Comparison of ENCODE assay signal across 20 mouse cellular contexts in the genomic region with DNA sequence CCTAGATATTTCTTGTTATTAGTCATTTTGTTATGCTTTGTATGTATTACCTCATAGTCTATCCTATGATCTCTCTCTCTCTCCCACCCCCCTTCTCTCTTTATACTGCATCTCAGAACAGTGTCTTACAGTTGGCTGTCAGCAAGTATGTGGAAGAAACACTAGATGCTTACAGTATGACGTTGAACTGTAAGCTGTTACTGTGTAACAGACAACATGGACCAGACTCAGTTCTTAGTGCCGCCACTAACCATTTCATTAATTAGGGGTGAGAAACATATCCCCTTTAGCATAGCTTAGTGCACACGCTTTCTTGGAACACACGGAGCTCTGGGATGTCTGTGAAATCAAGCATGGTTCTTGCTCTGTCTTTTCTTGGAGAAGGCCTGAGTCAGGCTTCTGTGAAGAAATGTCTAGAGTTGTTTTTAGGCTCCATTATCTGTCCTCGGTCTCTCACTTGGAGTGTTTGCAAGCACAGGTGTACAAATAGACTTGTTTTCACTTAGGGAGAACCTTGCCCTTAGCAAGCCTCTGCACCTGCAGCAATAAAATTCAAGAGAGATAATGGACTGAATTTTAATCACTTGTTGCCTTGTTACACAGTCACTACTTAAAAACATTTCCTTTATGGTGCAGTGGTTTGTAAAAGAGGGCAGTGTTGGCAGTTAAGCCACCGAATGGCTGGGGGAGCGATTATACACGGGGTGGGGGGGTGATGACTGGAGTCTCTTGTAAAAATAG. TPM values are rescaled to one million over a fixed set of nuclear protein-coding genes. Genes with fewer than 3 reads are reported as not detected.
DNase-seq lines count a peak whose midpoint lies in the region; ATAC-seq and TF ChIP-seq lines count a peak whose summit lies in the region.
"Had no signal": no experiment of that assay in that cellular context is flagged by ENCODE, and none has a peak within 500 bp of the region (broad histone marks: within the 10 kb centered on the region; RNA-seq: fewer than 3 reads in every experiment).

No protein-coding gene starts in this region.

- TF ChIP-seq CTCF in Patski (IDR thresholded peaks at IDR 0.05) = no peak
- no peak for TF ChIP-seq CTCF in brain, embryonic 14.5 days (IDR thresholded peaks at IDR 0.05; ENCODE audit: borderline replicate concordance, extremely low read depth, insufficient read depth, insufficient read length)

- WGBS in large intestine, adult 2 months = 26% methylated on average over 8 of the region's 8 CpGs

- H3K27me3 ChIP-seq in Patski = no peaks in the 10 kb centered on the region
- H3K27me3 ChIP-seq: hindbrain, embryonic 15.5 days; midbrain, embryonic 15.5 days had no signal

- POLR2A ChIA-PET in Patski (lab: Charles Lee) = interaction anchor here (0.6 kb wide), 1 partner anchor 49 kb away, joined by 3 read pairs; no protein-coding TSS in a partner anchor

- peak; percentile 6 for DNase-seq in kidney, adult 9 months
- DNase-seq in kidney, postnatal 10 days = no peak
- DNase-seq in Patski (ENCODE audit: low read depth, low spot score) = peak; percentile 15
- DNase-seq in brain, embryonic 14.5 days (ENCODE audit: low read depth) = peak; percentile 51
- DNase-seq in large intestine, adult 2 months (ENCODE audit: low read depth, low spot score) = peak; percentile 59
- DNase-seq in right cerebral cortex, postnatal 14 days = no peak
- DNase-seq in right cerebral cortex, postnatal 4 days = no peak
- DNase-seq: adrenal gland, adult 8-10 months; cerebellum, adult 18-20 months; cerebellum, postnatal 14 days; heart, postnatal 4 days; layer of hippocampus, postnatal 36 days; lung, postnatal 4 days had no signal

- in situ Hi-C loops in Patski (cut with MboI; ENCODE audit: low pct_unique_long_range_greater_than_20kb) = no loop called here

- TF ChIP-seq POLR2A in brain, embryonic 14.5 days (IDR thresholded peaks at IDR 0.05; ENCODE audit: borderline replicate concordance, extremely low read depth, insufficient read depth, insufficient read length, poor library complexity, severe bottlenecking) = no peak

- ATAC-seq in Patski = no peak
- ATAC-seq: activated CD4-positive, CD25-positive, alpha-beta regulatory T cell, adult 4 months; midbrain, embryonic 15.5 days had no signal

- CTCF ChIA-PET in Patski (lab: Charles Lee) = interaction anchor here (1.0 kb wide), 1 partner anchor 14 kb away, joined by 3 read pairs; no protein-coding TSS in a partner anchor

RNA-seq across cellular contexts. Expression of gene Cfap299, which starts 47.1 kb away (rescaled TPM):
- polyA plus RNA-seq in Patski (2021) = 0.23 TPM
- polyA plus RNA-seq in brain, embryonic 14.5 days (2012; rRNA removed) = 0.16 and 0.82 TPM in 2 replicates
- 0.14 TPM in 1 of 2 replicates, not detected in the other for polyA plus RNA-seq in large intestine, adult 2 months (2012; rRNA removed)
- polyA plus RNA-seq: activated CD4-positive, CD25-positive, alpha-beta regulatory T cell, adult 4 months; erythroblast, embryonic 14.5 days; liver, adult 2 months; liver, embryonic 16.5 days; spleen, adult 2 months had no signal

Comparison
In these comparisons a context has a peak if more than half of its experiments do, and no peak if none do; other contexts are left out.
1. DNase-seq: peak in kidney, adult 9 months (single experiment), Patski (single experiment), brain, embryonic 14.5 days (single experiment) and large intestine, adult 2 months (single experiment); none in kidney, postnatal 10 days (single experiment), right cerebral cortex, postnatal 14 days (single experiment) and right cerebral cortex, postnatal 4 days (single experiment).